Mouse (Mus musculus) frontal cortex, adult 2 months (tissue): ENCODE results near the gene Actrt2. TPM values are rescaled to one million over a fixed set of nuclear protein-coding genes. Genes with fewer than 3 reads are reported as not detected.

Experiments used
- polyA plus RNA-seq: library from polyadenylated mRNA; depleted of rRNA; stranded (reverse); fragments of >200 nt; gene quantifications from 2 replicates; pipeline ENCODE4 v1.2.3, GENCODE M21; 2012; rRNA removed

Actrt2 gene
- polyA plus RNA-seq, 1 experiment = not detected

Other genes starting within 250 kb of the Actrt2 start
- 5.0 and 5.4 TPM in 2 replicates for gene Prdm16, start 31.0 kb downstream of the Actrt2 start, polyA plus RNA-seq
- gene Ttc34, start 169.6 kb upstream of the Actrt2 start, polyA plus RNA-seq = 2.1 and 2.3 TPM in 2 replicates
- gene Mmel1, start 201.7 kb upstream of the Actrt2 start, polyA plus RNA-seq = 0.38 and 0.52 TPM in 2 replicates
- 121 and 126 TPM in 2 replicates for gene Fam213b, start 231.3 kb upstream of the Actrt2 start, polyA plus RNA-seq